Mouse (Mus musculus) intestine, embryonic 14.5 days (tissue): ENCODE data around the gene Ctsc. TPM values are rescaled to one million over a fixed set of nuclear protein-coding genes. Genes with fewer than 3 reads are reported as not detected.

Experiments used
- ATAC-seq: fragments of 200-750 bp; cut with Nextera tagmentation; replicated peaks from 2 replicates; pipeline ENCODE4 v1.8.0; 2017; ENCODE audit warnings: low read depth, moderate number of reproducible peaks, moderate TSS enrichment, moderate library complexity; ENCODE audit not compliant: low FRiP score, low TSS enrichment
- DNase-seq: peaks from one replicate; pipeline ENCODE4 v3.0.0-alpha.2; 2018; ENCODE audit warnings: low spot score
- H3K27ac ChIP-seq: fragments of 300-500 bp; sonication (generic); 2 replicates; pipeline ENCODE4 v1.5.1; 2014; ENCODE audit warnings: low read depth, mild to moderate bottlenecking, control low read depth
- H3K27me3 ChIP-seq: fragments of 300-500 bp; sonication (generic); replicated peaks from 2 replicates; pipeline ENCODE4 v1.6.1; 2014; ENCODE audit warnings: low read length, control low read depth; ENCODE audit not compliant: control insufficient read depth, insufficient read depth
- H3K36me3 ChIP-seq: fragments of 300-500 bp; sonication (generic); 2 replicates; pipeline ENCODE4 v1.6.1; 2014; ENCODE audit warnings: low read length, control low read depth; ENCODE audit not compliant: control insufficient read depth, insufficient read depth
- H3K4me1 ChIP-seq: fragments of 300-500 bp; sonication (generic); replicated peaks from 2 replicates; pipeline ENCODE4 v1.6.1; 2014; ENCODE audit warnings: low read length, control low read depth, mixed read lengths; ENCODE audit not compliant: control insufficient read depth, insufficient read depth
- H3K4me2 ChIP-seq: fragments of 300-500 bp; sonication (generic); 2 replicates; pipeline ENCODE4 v1.6.1; 2014; ENCODE audit warnings: low read length
- H3K4me3 ChIP-seq: fragments of 300-500 bp; sonication (generic); 2 replicates; pipeline ENCODE4 v1.5.1; 2014; ENCODE audit warnings: low read depth, low read length, control low read depth, mixed read lengths
- H3K9ac ChIP-seq: fragments of 300-500 bp; sonication (generic); 2 replicates; pipeline ENCODE4 v1.6.1; 2014; ENCODE audit warnings: mild to moderate bottlenecking, low read length
- H3K9me3 ChIP-seq: fragments of 300-500 bp; sonication (generic); 2 replicates; pipeline ENCODE4 v1.6.1; 2016; ENCODE audit warnings: low read length, control low read depth; ENCODE audit not compliant: control insufficient read depth
- WGBS: fragments of 180-500 bp; shearing (Covaris S2); extraction: QIAGEN DNeasy Blood & Tissue Kit; methylation state at CpG from one replicate; pipeline ENCODE4 v1.1.7; 2014; 5-methylcytosine and 5-hydroxymethylcytosine counted together
- polyA plus RNA-seq: library from polyadenylated mRNA; unstranded; fragments of >200 nt; fragmentation: Nextera tagmentation; extraction: Ambion mirVana; gene quantifications from 2 replicates; pipeline ENCODE4 v1.2.1, GENCODE M21; 2014

Ctsc gene
- polyA plus RNA-seq, 1 experiment from 2014 or later: 62.7 TPM

DNA sequence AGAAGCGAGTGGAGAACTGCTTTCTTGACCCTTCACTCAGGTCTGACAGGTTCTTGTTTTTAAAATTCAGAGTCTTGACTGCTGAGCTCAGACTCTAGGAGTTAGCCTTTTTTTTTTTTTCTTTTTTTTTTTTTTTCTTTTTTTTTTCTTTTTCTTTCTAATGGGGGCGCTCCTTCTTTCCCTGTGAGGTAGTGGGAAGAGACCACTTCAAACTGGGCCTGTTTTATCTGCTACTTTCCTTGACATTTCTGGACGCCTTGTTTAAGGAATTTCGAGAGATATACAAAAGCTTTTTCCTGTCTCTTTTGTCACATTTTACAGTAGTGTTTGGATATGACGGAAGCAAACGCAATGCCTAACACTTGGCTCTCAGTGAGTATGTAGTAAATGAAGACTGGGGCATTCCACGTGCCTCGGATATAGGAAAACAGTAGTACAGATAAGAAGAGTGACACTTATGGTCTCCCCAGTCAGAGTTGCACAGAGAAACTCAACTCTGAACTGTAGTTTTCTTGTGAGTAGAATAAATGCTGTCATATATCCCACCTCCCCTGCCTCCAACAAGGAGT, 827 bp downstream of the Ctsc start:
- DNase-seq (no peak), ATAC-seq (peak; percentile 13; the same call in 1 of the 2 replicates)
- Histone ChIP-seq H3K4me3 (peak overlapping the region; percentile 59), H3K4me2 (peak overlapping the region; percentile 94), H3K4me1 (peaks cover 5% of the 10 kb centered on the region; the same call in 1 of the 2 replicates), H3K9me3 (no peaks in the 10 kb centered on the region), H3K36me3 (no peaks in the 10 kb centered on the region), H3K27me3 (no peaks in the 10 kb centered on the region), H3K9ac (peak overlapping the region; percentile 65), H3K27ac (peak overlapping the region; percentile 51; the same call in 1 of the 2 replicates)
- 22% methylated on average over 8 of the region's 8 CpGs for WGBS

DNA sequence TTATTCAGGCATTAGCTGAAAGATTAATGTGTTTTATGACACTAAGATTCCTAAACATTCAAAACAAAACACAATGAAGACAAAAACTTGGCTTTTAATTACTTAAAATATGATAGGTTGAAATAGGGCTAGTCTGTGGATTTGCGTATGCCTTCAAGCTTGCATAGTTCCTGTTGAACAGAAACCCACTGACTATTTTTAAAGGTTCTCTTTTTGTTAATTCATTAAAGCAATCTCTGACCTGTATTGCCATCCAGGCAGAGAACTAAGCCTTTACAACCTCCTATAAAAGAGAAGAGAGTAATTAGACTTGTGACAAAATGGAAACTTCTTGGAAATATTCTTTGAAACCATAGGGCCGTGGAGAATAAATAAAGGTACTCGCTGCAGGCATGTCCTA, 7.4 kb downstream of the Ctsc start:
- no peaks in the 10 kb centered on the region for H3K9me3 ChIP-seq
- H3K4me3 ChIP-seq: no peak overlapping the region
- no peak overlapping the region for H3K9ac ChIP-seq
- DNase-seq (no peak), ATAC-seq (no peak)
- WGBS: 88% methylated on average over 3 of the region's 3 CpGs
- no peaks in the 10 kb centered on the region for H3K27me3 ChIP-seq
- no peak overlapping the region for H3K27ac ChIP-seq
- H3K36me3 ChIP-seq: no peaks in the 10 kb centered on the region
- H3K4me1 ChIP-seq: no peaks in the 10 kb centered on the region
- H3K4me2 ChIP-seq: no peak overlapping the region

DNA sequence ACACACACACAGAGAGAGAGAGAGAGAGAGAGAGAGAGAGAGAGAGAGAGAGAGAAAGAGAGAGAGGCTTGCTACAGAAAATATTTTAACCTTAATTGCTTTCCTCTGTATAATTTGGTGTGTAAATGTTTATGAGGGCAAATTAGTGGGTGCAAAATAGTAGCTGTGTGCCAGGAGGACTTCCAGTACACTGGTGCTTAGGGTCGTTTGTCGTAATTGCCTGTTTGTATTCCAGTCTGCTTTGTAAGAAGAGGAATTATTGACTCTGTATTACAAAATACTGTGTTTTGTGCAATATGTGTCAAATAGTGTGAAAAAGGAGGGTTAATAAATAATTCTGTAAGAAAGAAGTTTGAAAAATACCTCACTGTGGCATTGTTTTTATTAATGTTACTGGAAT, 13.2 kb downstream of the Ctsc start:
- Histone ChIP-seq H3K36me3 (no peaks in the 10 kb centered on the region), H3K27me3 (no peaks in the 10 kb centered on the region), H3K9me3 (no peaks in the 10 kb centered on the region), H3K9ac (no peak overlapping the region), H3K4me3 (no peak overlapping the region), H3K4me2 (no peak overlapping the region), H3K27ac (no peak overlapping the region), H3K4me1 (no peaks in the 10 kb centered on the region)
- ATAC-seq (no peak), DNase-seq (no peak)
- WGBS: 76% methylated on average over 2 of the region's 2 CpGs

GRCm38 (mm10) chr7:88292044-88292443, 14.2 kb downstream of the Ctsc start:
- Histone ChIP-seq H3K4me2 (no peak overlapping the region), H3K9ac (no peak overlapping the region), H3K9me3 (no peaks in the 10 kb centered on the region), H3K4me1 (no peaks in the 10 kb centered on the region), H3K27ac (no peak overlapping the region), H3K4me3 (no peak overlapping the region), H3K27me3 (no peaks in the 10 kb centered on the region), H3K36me3 (no peaks in the 10 kb centered on the region)
- ATAC-seq (no peak), DNase-seq (no peak)
- WGBS: 66% methylated on average over 2 of the region's 2 CpGs

DNA sequence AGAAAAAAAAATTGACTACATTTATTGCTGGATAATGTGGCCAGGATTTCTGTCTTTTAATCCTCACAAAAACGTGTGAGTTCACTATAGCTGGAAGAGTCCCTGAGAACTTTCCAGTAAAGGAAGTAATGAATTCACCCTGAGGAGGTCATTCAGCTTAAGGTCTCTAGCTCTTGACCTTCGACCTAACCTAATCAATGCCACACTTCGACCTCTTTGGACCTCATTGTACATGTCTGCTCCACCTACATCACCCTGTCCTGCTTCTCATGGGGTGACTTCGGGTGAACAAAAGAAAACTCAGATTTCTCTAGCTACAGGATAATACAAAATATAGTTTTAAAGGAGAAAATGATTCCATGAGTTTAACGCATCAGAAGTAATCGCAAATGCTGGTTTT, 16.0 kb downstream of the Ctsc start:
- no peak overlapping the region for H3K27ac ChIP-seq
- 70% methylated on average over 6 of the region's 6 CpGs for WGBS
- no peak overlapping the region for H3K4me3 ChIP-seq
- DNase-seq (no peak), ATAC-seq (no peak)
- H3K27me3 ChIP-seq: no peaks in the 10 kb centered on the region
- no peak overlapping the region for H3K4me2 ChIP-seq
- H3K9ac ChIP-seq: no peak overlapping the region
- no peaks in the 10 kb centered on the region for H3K9me3 ChIP-seq
- H3K4me1 ChIP-seq: no peaks in the 10 kb centered on the region
- no peaks in the 10 kb centered on the region for H3K36me3 ChIP-seq

DNA sequence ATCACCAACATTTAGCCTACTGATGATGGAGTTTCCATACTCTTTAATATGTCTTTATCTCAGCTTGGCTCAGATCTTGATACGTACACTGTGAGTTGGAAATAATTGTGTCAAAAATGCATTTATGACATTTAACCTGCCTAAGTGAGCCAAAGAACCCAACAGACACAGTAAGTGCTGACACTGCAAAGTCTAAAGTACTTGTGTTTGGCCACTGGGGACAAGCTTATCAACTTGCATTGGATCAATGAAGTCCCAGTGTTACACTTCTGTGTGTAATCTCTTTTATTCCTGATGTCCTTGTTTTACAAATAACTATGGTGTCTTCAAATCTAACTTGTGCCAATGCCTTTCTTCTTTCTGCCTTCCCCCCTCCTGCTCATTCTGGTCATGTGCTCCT, 18.1 kb downstream of the Ctsc start:
- H3K4me2 ChIP-seq: no peak overlapping the region
- H3K27ac ChIP-seq: no peak overlapping the region
- no peak overlapping the region for H3K4me3 ChIP-seq
- 0 out of 2 replicates have a peak, but pooled peaks cover 3% of the 10 kb centered on the region for H3K36me3 ChIP-seq
- no peaks in the 10 kb centered on the region for H3K9me3 ChIP-seq
- DNase-seq (no peak), ATAC-seq (no peak)
- H3K4me1 ChIP-seq: no peaks in the 10 kb centered on the region
- H3K9ac ChIP-seq: no peak overlapping the region
- H3K27me3 ChIP-seq: no peaks in the 10 kb centered on the region
- WGBS: 95% methylated on average over 1 of the region's 1 CpGs

GRCm38 (mm10) chr7:88296932-88297331, 19.0 kb downstream of the Ctsc start:
- Histone ChIP-seq H3K27ac (no peak overlapping the region), H3K9me3 (no peaks in the 10 kb centered on the region), H3K36me3 (0 out of 2 replicates have a peak, but pooled peaks cover 3% of the 10 kb centered on the region), H3K9ac (no peak overlapping the region), H3K4me2 (no peak overlapping the region), H3K27me3 (no peaks in the 10 kb centered on the region), H3K4me1 (no peaks in the 10 kb centered on the region), H3K4me3 (no peak overlapping the region)
- no peak for ATAC-seq
- no peak for DNase-seq
- 73% methylated on average over 6 of the region's 6 CpGs for WGBS

- 76% methylated on average over 4 of the region's 4 CpGs for WGBS
- DNase-seq: no peak
- no peaks in the 10 kb centered on the region for H3K9me3 ChIP-seq
- H3K27ac ChIP-seq: no peak overlapping the region
- ATAC-seq: no peak
- no peak overlapping the region for H3K4me2 ChIP-seq
- no peak overlapping the region for H3K4me3 ChIP-seq
- no peak overlapping the region for H3K9ac ChIP-seq
- no peaks in the 10 kb centered on the region for H3K4me1 ChIP-seq
- H3K27me3 ChIP-seq: no peaks in the 10 kb centered on the region
- 0 out of 2 replicates have a peak, but pooled peaks cover 3% of the 10 kb centered on the region for H3K36me3 ChIP-seq
These were observed 27.9 kb downstream of the Ctsc start for GRCm38 (mm10) chr7:88305750-88306149.

GRCm38 (mm10) chr7:88306725-88307124, 28.8 kb downstream of the Ctsc start:
- H3K27me3 ChIP-seq: no peaks in the 10 kb centered on the region
- no peak overlapping the region for H3K9ac ChIP-seq
- 0 out of 2 replicates have a peak, but pooled peaks cover 3% of the 10 kb centered on the region for H3K36me3 ChIP-seq
- no peak for DNase-seq
- no peaks in the 10 kb centered on the region for H3K4me1 ChIP-seq
- 72% methylated on average over 3 of the region's 3 CpGs for WGBS
- no peak for ATAC-seq
- H3K27ac ChIP-seq: no peak overlapping the region
- H3K4me2 ChIP-seq: no peak overlapping the region
- H3K4me3 ChIP-seq: no peak overlapping the region
- H3K9me3 ChIP-seq: no peaks in the 10 kb centered on the region
